In genomic region chr11:80183054-80183704, GRCm38 (mm10) we compare ENCODE assay signal across 8 mouse cellular contexts. TPM values are rescaled to one million over a fixed set of nuclear protein-coding genes. Genes with fewer than 3 reads are reported as not detected.
DNase-seq lines count a peak whose midpoint lies in the region; ATAC-seq and TF ChIP-seq lines count a peak whose summit lies in the region.
"Not testable (repeated sequence)": the region's sequence is repeated elsewhere in the genome, so short reads cannot be mapped to it uniquely, and the experiment has no call there.

No protein-coding gene starts in this region.

- 45% methylated on average over 12 of the region's 12 CpGs for WGBS in embryonic facial prominence, embryonic 14.5 days
- 47% methylated on average over 12 of the region's 12 CpGs for WGBS in hindbrain, embryonic 14.5 days
- 39% methylated on average over 12 of the region's 12 CpGs for WGBS in lung, embryonic 14.5 days
- 47% methylated on average over 12 of the region's 12 CpGs for WGBS in midbrain, postnatal 0 days
- 40% methylated on average over 12 of the region's 12 CpGs for WGBS in stomach, embryonic 16.5 days

- not testable (repeated sequence) for H3K4me1 ChIP-seq in embryonic facial prominence, embryonic 14.5 days (ENCODE audit: control insufficient read depth, insufficient read depth, low read length); hindbrain, embryonic 14.5 days (replicated peaks; ENCODE audit: control insufficient read depth, insufficient read depth, low read length); lung, embryonic 14.5 days (ENCODE audit: insufficient read depth); midbrain, postnatal 0 days (ENCODE audit: insufficient read depth, low read length); stomach, embryonic 16.5 days (ENCODE audit: control insufficient read depth, insufficient read depth, low read length)

- peak overlapping the region; percentile 69 for H3K4me3 ChIP-seq in embryonic facial prominence, embryonic 14.5 days (ENCODE audit: low read depth, low read length)
- peak overlapping the region; percentile 37 for H3K4me3 ChIP-seq in hindbrain, embryonic 14.5 days (replicated peaks; ENCODE audit: low read length)
- H3K4me3 ChIP-seq in left cerebral cortex, adult 2 months = peak overlapping the region; percentile 93
- H3K4me3 ChIP-seq in lung, embryonic 14.5 days (ENCODE audit: low read depth, low read length) = peak overlapping the region; percentile 64
- H3K4me3 ChIP-seq in midbrain, postnatal 0 days (ENCODE audit: low read depth, low read length) = peak overlapping the region; percentile 40
- peak overlapping the region; percentile 90 for H3K4me3 ChIP-seq in stomach, embryonic 16.5 days (replicated peaks; ENCODE audit: low read length)

- H3K27me3 ChIP-seq in embryonic facial prominence, embryonic 14.5 days (replicated peaks; ENCODE audit: control insufficient read depth, insufficient read depth, low read length); hindbrain, embryonic 14.5 days (ENCODE audit: control insufficient read depth, insufficient read depth, low read length); lung, embryonic 14.5 days (ENCODE audit: insufficient read depth, low read length); midbrain, postnatal 0 days (ENCODE audit: insufficient read depth, low read length); stomach, embryonic 16.5 days (ENCODE audit: control insufficient read depth, insufficient read depth, low read length): not testable (repeated sequence)

- TF ChIP-seq CTCF in left cerebral cortex, adult 2 months (IDR thresholded peaks at IDR 0.05) = peak; percentile 28
- peak; percentile 44 for TF ChIP-seq CTCF in lung, embryonic 14.5 days (IDR thresholded peaks at IDR 0.05; ENCODE audit: low read depth)
- TF ChIP-seq CTCF in midbrain, postnatal 0 days (IDR thresholded peaks at IDR 0.05) = peak; percentile 44

- peak; percentile 80 for ATAC-seq in embryonic facial prominence, embryonic 14.5 days (ENCODE audit: low read depth)
- ATAC-seq in granulocyte monocyte progenitor cell, adult 5-6 weeks (replicated peaks; ENCODE audit: poor library complexity, severe bottlenecking) = peak; percentile 47
- ATAC-seq in hindbrain, embryonic 14.5 days (ENCODE audit: low FRiP score) = 0 out of 2 replicates have a peak, but pooled peaks have one; percentile 11
- ATAC-seq in lung, embryonic 14.5 days (ENCODE audit: insufficient read depth) = peak; percentile 81
- not testable (repeated sequence) for ATAC-seq in midbrain, postnatal 0 days (ENCODE audit: low FRiP score)
- peak; percentile 71; the same call in 1 of the 2 replicates for ATAC-seq in stomach, embryonic 16.5 days (ENCODE audit: insufficient read depth, low FRiP score)

- peak overlapping the region; percentile 72 for H3K4me2 ChIP-seq in embryonic facial prominence, embryonic 14.5 days (ENCODE audit: low read depth, low read length)
- H3K4me2 ChIP-seq in hindbrain, embryonic 14.5 days (replicated peaks) = peak overlapping the region; percentile 52
- H3K4me2 ChIP-seq in lung, embryonic 14.5 days = peak overlapping the region; percentile 70
- peak overlapping the region; percentile 52 for H3K4me2 ChIP-seq in midbrain, postnatal 0 days (ENCODE audit: low read depth, low read length, poor library complexity, severe bottlenecking)
- H3K4me2 ChIP-seq in stomach, embryonic 16.5 days (ENCODE audit: low read depth, low read length) = peak overlapping the region; percentile 69

- H3K36me3 ChIP-seq in embryonic facial prominence, embryonic 14.5 days (ENCODE audit: control insufficient read depth, insufficient read depth, low read length); hindbrain, embryonic 14.5 days (replicated peaks; ENCODE audit: control insufficient read depth, insufficient read depth); lung, embryonic 14.5 days (ENCODE audit: insufficient read depth); midbrain, postnatal 0 days (ENCODE audit: insufficient read depth, low read length); stomach, embryonic 16.5 days (ENCODE audit: control insufficient read depth, insufficient read depth, low read length): not testable (repeated sequence)

- H3K9ac ChIP-seq in embryonic facial prominence, embryonic 14.5 days (ENCODE audit: low read depth, low read length) = peak overlapping the region; percentile 83
- H3K9ac ChIP-seq in hindbrain, embryonic 14.5 days = 0 out of 2 replicates have a peak overlapping the region, but pooled peaks have one; percentile 47
- H3K9ac ChIP-seq in lung, embryonic 14.5 days = peak overlapping the region; percentile 88
- H3K9ac ChIP-seq in midbrain, postnatal 0 days (replicated peaks; ENCODE audit: low read length, poor library complexity, severe bottlenecking) = peak overlapping the region; percentile 45
- H3K9ac ChIP-seq in stomach, embryonic 16.5 days (ENCODE audit: low read length) = peak overlapping the region; percentile 96

- intact Hi-C loops in left cerebral cortex, adult 2 months (cut with DNase I) = loop anchor here (2.0 kb wide), 1 partner anchor 26 kb away; the partner anchor contains the start of gene Rhot1

- H3K9me3 ChIP-seq in embryonic facial prominence, embryonic 14.5 days (ENCODE audit: control insufficient read depth, low read length); hindbrain, embryonic 14.5 days (ENCODE audit: control insufficient read depth, low read length); lung, embryonic 14.5 days (ENCODE audit: low read depth, low read length); midbrain, postnatal 0 days (ENCODE audit: low read length); stomach, embryonic 16.5 days (replicated peaks; ENCODE audit: control insufficient read depth, low read length): not testable (repeated sequence)

- DNase-seq in ES-CJ7 (ENCODE audit: low read depth, low spot score) = peak; percentile 63
- DNase-seq in embryonic facial prominence, embryonic 14.5 days (ENCODE audit: low spot score); hindbrain, embryonic 14.5 days (ENCODE audit: low spot score); left cerebral cortex, adult 2 months (ENCODE audit: extremely low spot score in 1 of 2, low spot score in 2 of 2); lung, embryonic 14.5 days; midbrain, postnatal 0 days (ENCODE audit: low spot score): not testable (repeated sequence)

- peak overlapping the region; percentile 88; the same call in 1 of the 2 replicates for H3K27ac ChIP-seq in embryonic facial prominence, embryonic 14.5 days (replicated peaks; ENCODE audit: low read depth, low read length)
- H3K27ac ChIP-seq in hindbrain, embryonic 14.5 days; midbrain, postnatal 0 days (ENCODE audit: low read depth, low read length): not testable (repeated sequence)
- H3K27ac ChIP-seq in left cerebral cortex, adult 2 months = peak overlapping the region; percentile 94
- peak overlapping the region; percentile 83; the same call in 1 of the 2 replicates for H3K27ac ChIP-seq in lung, embryonic 14.5 days (ENCODE audit: low read depth)
- peak overlapping the region; percentile 88 for H3K27ac ChIP-seq in stomach, embryonic 16.5 days (ENCODE audit: low read length)

RNA-seq across cellular contexts. Expression of gene Rnf135, which starts 0.5 kb away (rescaled TPM):
- 6.7 and 8.3 TPM in 2 replicates for polyA plus RNA-seq in embryonic facial prominence, embryonic 14.5 days (2014; fragmentation: Nextera tagmentation; extraction: Ambion mirVana)
- 11.1 and 11.8 TPM in 2 replicates for total RNA-seq in granulocyte monocyte progenitor cell, adult 5-6 weeks (2014; fragmentation: Nextera tagmentation)
- 3.3 and 6.4 TPM in 2 replicates for total RNA-seq in granulocyte monocyte progenitor cell, adult 5-6 weeks (2017)
- 3.4 and 3.7 TPM in 2 replicates for polyA plus RNA-seq in hindbrain, embryonic 14.5 days (2014; fragmentation: Nextera tagmentation; extraction: Ambion mirVana)
- 1 to 10 TPM; 3.5 to 3.7 TPM for total RNA-seq in left cerebral cortex, adult 2 months (2021)
- 5.5 and 6.6 TPM in 2 replicates for polyA plus RNA-seq in lung, embryonic 14.5 days (2014; fragmentation: Nextera tagmentation; extraction: Ambion mirVana)
- 3.0 and 3.7 TPM in 2 replicates for total RNA-seq in midbrain, postnatal 0 days (2014; rRNA removed)
- polyA plus RNA-seq in midbrain, postnatal 0 days (2015; fragmentation: Nextera tagmentation; extraction: Ambion mirVana) = 3.3 and 4.2 TPM in 2 replicates
- polyA plus RNA-seq in stomach, embryonic 16.5 days (2015; fragmentation: Nextera tagmentation; extraction: Ambion mirVana) = 11.6 and 13.3 TPM in 2 replicates

RNA-seq across cellular contexts. Expression of gene Rhot1, which starts 25.6 kb away (rescaled TPM):
- polyA plus RNA-seq in embryonic facial prominence, embryonic 14.5 days (2014; fragmentation: Nextera tagmentation; extraction: Ambion mirVana) = 58.8 and 60.9 TPM in 2 replicates
- total RNA-seq in granulocyte monocyte progenitor cell, adult 5-6 weeks (2014; fragmentation: Nextera tagmentation) = 49.8 and 54.1 TPM in 2 replicates
- 44.8 and 58.0 TPM in 2 replicates for total RNA-seq in granulocyte monocyte progenitor cell, adult 5-6 weeks (2017)
- polyA plus RNA-seq in hindbrain, embryonic 14.5 days (2014; fragmentation: Nextera tagmentation; extraction: Ambion mirVana) = 79.0 and 90.3 TPM in 2 replicates
- total RNA-seq in left cerebral cortex, adult 2 months (2021) = 10 to 100 TPM; 70.0 to 70.1 TPM
- polyA plus RNA-seq in lung, embryonic 14.5 days (2014; fragmentation: Nextera tagmentation; extraction: Ambion mirVana) = 59.6 and 63.3 TPM in 2 replicates
- 69.5 and 74.9 TPM in 2 replicates for total RNA-seq in midbrain, postnatal 0 days (2014; rRNA removed)
- 55.1 and 56.1 TPM in 2 replicates for polyA plus RNA-seq in midbrain, postnatal 0 days (2015; fragmentation: Nextera tagmentation; extraction: Ambion mirVana)
- 43.8 and 48.3 TPM in 2 replicates for polyA plus RNA-seq in stomach, embryonic 16.5 days (2015; fragmentation: Nextera tagmentation; extraction: Ambion mirVana)

RNA-seq across cellular contexts. Expression of gene Adap2, which starts 29.3 kb away (rescaled TPM):
- 2.2 and 2.7 TPM in 2 replicates for polyA plus RNA-seq in embryonic facial prominence, embryonic 14.5 days (2014; fragmentation: Nextera tagmentation; extraction: Ambion mirVana)
- not detected in 2 replicates for total RNA-seq in granulocyte monocyte progenitor cell, adult 5-6 weeks (2014; fragmentation: Nextera tagmentation)
- not detected in 2 replicates for total RNA-seq in granulocyte monocyte progenitor cell, adult 5-6 weeks (2017)
- polyA plus RNA-seq in hindbrain, embryonic 14.5 days (2014; fragmentation: Nextera tagmentation; extraction: Ambion mirVana) = 3.4 and 3.6 TPM in 2 replicates
- total RNA-seq in left cerebral cortex, adult 2 months (2021) = 1 to 10 TPM; 6.2 to 9.0 TPM
- 1.1 and 1.6 TPM in 2 replicates for polyA plus RNA-seq in lung, embryonic 14.5 days (2014; fragmentation: Nextera tagmentation; extraction: Ambion mirVana)
- total RNA-seq in midbrain, postnatal 0 days (2014; rRNA removed) = 5.7 and 11.2 TPM in 2 replicates
- 4.0 and 4.2 TPM in 2 replicates for polyA plus RNA-seq in midbrain, postnatal 0 days (2015; fragmentation: Nextera tagmentation; extraction: Ambion mirVana)
- 4.4 and 5.6 TPM in 2 replicates for polyA plus RNA-seq in stomach, embryonic 16.5 days (2015; fragmentation: Nextera tagmentation; extraction: Ambion mirVana)

RNA-seq across cellular contexts. Expression of gene Tefm, which starts 41.2 kb away (rescaled TPM):
- polyA plus RNA-seq in embryonic facial prominence, embryonic 14.5 days (2014; fragmentation: Nextera tagmentation; extraction: Ambion mirVana) = 21.6 and 23.9 TPM in 2 replicates
- total RNA-seq in granulocyte monocyte progenitor cell, adult 5-6 weeks (2014; fragmentation: Nextera tagmentation) = 23.9 and 27.3 TPM in 2 replicates
- 23.1 and 23.8 TPM in 2 replicates for total RNA-seq in granulocyte monocyte progenitor cell, adult 5-6 weeks (2017)
- 19.9 and 24.3 TPM in 2 replicates for polyA plus RNA-seq in hindbrain, embryonic 14.5 days (2014; fragmentation: Nextera tagmentation; extraction: Ambion mirVana)
- 10 to 100 TPM in 1 of 2 experiments, 1 to 10 TPM in 1; 8.0 to 10.6 TPM for total RNA-seq in left cerebral cortex, adult 2 months (2021)
- 27.7 and 29.0 TPM in 2 replicates for polyA plus RNA-seq in lung, embryonic 14.5 days (2014; fragmentation: Nextera tagmentation; extraction: Ambion mirVana)
- total RNA-seq in midbrain, postnatal 0 days (2014; rRNA removed) = 9.5 and 14.3 TPM in 2 replicates
- polyA plus RNA-seq in midbrain, postnatal 0 days (2015; fragmentation: Nextera tagmentation; extraction: Ambion mirVana) = 18.5 and 20.1 TPM in 2 replicates
- polyA plus RNA-seq in stomach, embryonic 16.5 days (2015; fragmentation: Nextera tagmentation; extraction: Ambion mirVana) = 22.6 and 23.0 TPM in 2 replicates

Comparison
In these comparisons a context has a peak if more than half of its experiments do, and no peak if none do; other contexts are left out.
1. H3K4me3 ChIP-seq: peak in every context shown above with its lines; median percentile 93 in left cerebral cortex, adult 2 months; 90 in stomach, embryonic 16.5 days; 69 in embryonic facial prominence, embryonic 14.5 days; 64 in lung, embryonic 14.5 days; 40 in midbrain, postnatal 0 days; 37 in hindbrain, embryonic 14.5 days.
2. H3K9ac ChIP-seq: peak in every context shown above with its lines; median percentile 96 in stomach, embryonic 16.5 days; 88 in lung, embryonic 14.5 days; 83 in embryonic facial prominence, embryonic 14.5 days; 47 in hindbrain, embryonic 14.5 days; 45 in midbrain, postnatal 0 days.